Mouse (Mus musculus) liver, adult (tissue): Measurements from ENCODE around the gene Msi2.

Experiments used
- GATA4 ChIP-seq: IDR thresholded peaks from 2 replicates; pipeline ENCODE4 v1.6.1; 2014; ENCODE audit warnings: mild to moderate bottlenecking, low read length; ENCODE audit not compliant: insufficient replicate concordance

The Msi2 gene

GRCm38 (mm10) chr11:88510282-88510850, 207.9 kb downstream of the Msi2 start:
- TF ChIP-seq GATA4, result no peak

GRCm38 (mm10) chr11:88509464-88509863, 208.8 kb downstream of the Msi2 start:
- no peak for TF ChIP-seq GATA4

GRCm38 (mm10) chr11:88508133-88508532, 210.2 kb downstream of the Msi2 start:
- TF ChIP-seq GATA4, result no peak

- no peak for TF ChIP-seq GATA4
Observed at GRCm38 (mm10) chr11:88506544-88507419, 211.5 kb downstream of the Msi2 start.

- TF ChIP-seq GATA4, result no peak
Observed at GRCm38 (mm10) chr11:88506109-88506508, 212.2 kb downstream of the Msi2 start.

GRCm38 (mm10) chr11:88502566-88502965, 215.7 kb downstream of the Msi2 start:
- no peak for TF ChIP-seq GATA4

- no peak for TF ChIP-seq GATA4
Observed at GRCm38 (mm10) chr11:88498491-88498890, 219.8 kb downstream of the Msi2 start.

- no peak for TF ChIP-seq GATA4
Observed at GRCm38 (mm10) chr11:88496460-88496859, 221.9 kb downstream of the Msi2 start.

GRCm38 (mm10) chr11:88495759-88496158, 222.6 kb downstream of the Msi2 start:
- TF ChIP-seq GATA4, result no peak

- TF ChIP-seq GATA4, result no peak
Observed at GRCm38 (mm10) chr11:88495018-88495417, 223.3 kb downstream of the Msi2 start.

GRCm38 (mm10) chr11:88493795-88494559, 224.3 kb downstream of the Msi2 start:
- no peak for TF ChIP-seq GATA4

GRCm38 (mm10) chr11:88492585-88492984, 225.7 kb downstream of the Msi2 start:
- TF ChIP-seq GATA4, result no peak

- no peak for TF ChIP-seq GATA4
Observed at GRCm38 (mm10) chr11:88489985-88490384, 228.3 kb downstream of the Msi2 start.

- no peak for TF ChIP-seq GATA4
Observed at GRCm38 (mm10) chr11:88488941-88489724, 229.2 kb downstream of the Msi2 start.
